Comparison of ENCODE assay signal across 40 mouse cellular contexts in genomic region chr10:51631411-51632136, GRCm38 (mm10). TPM values are rescaled to one million over a fixed set of nuclear protein-coding genes. Genes with fewer than 3 reads are reported as not detected.
DNase-seq lines count a peak whose midpoint lies in the region; ATAC-seq and TF ChIP-seq lines count a peak whose summit lies in the region.
"Had no signal": no experiment of that assay in that cellular context is flagged by ENCODE, and none has a peak within 500 bp of the region (broad histone marks: within the 10 kb centered on the region; RNA-seq: fewer than 3 reads in every experiment).

TSS of gene Gprc6a (minus strand) at chr10:51631461.

- peak; percentile 88; the same call in 1 of the 2 replicates for ATAC-seq in lung, embryonic 15.5 days (ENCODE audit: borderline replicate concordance, extremely low read depth, low FRiP score, low TSS enrichment)
- ATAC-seq: CD4-positive, CD25-positive, alpha-beta regulatory T cell, adult 4 months; hindbrain, embryonic 16.5 days had no signal

- no peak within 1 kb of the TSS for H3K9ac ChIP-seq in lung, embryonic 15.5 days
- H3K9ac ChIP-seq: embryonic facial prominence, embryonic 12.5 days; kidney, embryonic 15.5 days; limb, embryonic 12.5 days; liver, embryonic 14.5 days; neural tube, embryonic 13.5 days had no signal

- no peak within 1 kb of the TSS for H3K4me2 ChIP-seq in lung, embryonic 15.5 days
- H3K4me2 ChIP-seq: embryonic facial prominence, embryonic 12.5 days; kidney, embryonic 15.5 days; limb, embryonic 12.5 days; midbrain, embryonic 11.5 days; neural tube, embryonic 13.5 days had no signal

- H3K27ac ChIP-seq in lung, embryonic 15.5 days = peak within 1 kb of the TSS; percentile 82
- H3K27ac ChIP-seq: embryonic facial prominence, embryonic 12.5 days; heart, adult 2 months; kidney, embryonic 15.5 days; limb, embryonic 12.5 days; liver, embryonic 14.5 days; neural tube, embryonic 13.5 days; stomach, postnatal 0 days had no signal

- H3K4me1 ChIP-seq in lung, embryonic 15.5 days = no peaks in the 10 kb centered on the region
- no peaks in the 10 kb centered on the region for H3K4me1 ChIP-seq in lung, adult 2 months (ENCODE audit: control insufficient read depth, insufficient read depth, low read length)
- H3K4me1 ChIP-seq: embryonic facial prominence, embryonic 12.5 days; kidney, embryonic 15.5 days; limb, embryonic 12.5 days; neural tube, embryonic 13.5 days had no signal

- DNase-seq in heart, adult 11 months = peak; percentile 17
- DNase-seq in heart, adult 8-10 months (ENCODE audit: low spot score) = no peak
- DNase-seq in lung, adult 2 months = no peak
- DNase-seq in brain, embryonic 14.5 days (ENCODE audit: low read depth) = peak; percentile 43
- peak; percentile 16 for DNase-seq in lung, postnatal 25 days (ENCODE audit: low spot score)
- no peak for DNase-seq in cerebellum, postnatal 4 days (ENCODE audit: low spot score in 2 of 2)
- DNase-seq: adrenal gland, postnatal 25 days; cerebellum, adult 2 months; cerebellum, postnatal 25 days; gastrocnemius, postnatal 25 days; heart, adult 2 months; heart, postnatal 14 days; kidney, adult 18-20 months; kidney, postnatal 25 days; right cerebral cortex, postnatal 4 days; thymus, adult 18-20 months; thymus, postnatal 25 days had no signal

- no peaks in the 10 kb centered on the region for H3K9me3 ChIP-seq in lung, embryonic 15.5 days
- H3K9me3 ChIP-seq: embryonic facial prominence, embryonic 12.5 days; kidney, embryonic 15.5 days; limb, embryonic 12.5 days; neural tube, embryonic 13.5 days had no signal

- no peaks in the 10 kb centered on the region for H3K36me3 ChIP-seq in lung, embryonic 15.5 days
- H3K36me3 ChIP-seq: embryonic facial prominence, embryonic 12.5 days; kidney, embryonic 15.5 days; limb, embryonic 12.5 days; neural tube, embryonic 13.5 days had no signal

- 15% methylated on average over 8 of the region's 8 CpGs for WGBS in lung, embryonic 15.5 days
- WGBS in lung, adult 2 months = 22% methylated on average over 8 of the region's 8 CpGs

- no peaks in the 10 kb centered on the region for H3K27me3 ChIP-seq in lung, embryonic 15.5 days
- H3K27me3 ChIP-seq: embryonic facial prominence, embryonic 12.5 days; kidney, embryonic 15.5 days; limb, embryonic 12.5 days; neural tube, embryonic 13.5 days had no signal

- H3K4me3 ChIP-seq in lung, embryonic 15.5 days = no peak within 1 kb of the TSS
- H3K4me3 ChIP-seq in lung, adult 2 months (replicated peaks; ENCODE audit: extremely low read depth, low read depth, low read length) = no peak within 1 kb of the TSS
- H3K4me3 ChIP-seq: embryonic facial prominence, embryonic 12.5 days; heart, adult 2 months; kidney, embryonic 15.5 days; limb, embryonic 12.5 days; neural tube, embryonic 13.5 days had no signal

- TF ChIP-seq CTCF in lung, adult 2 months (IDR thresholded peaks at IDR 0.05; ENCODE audit: insufficient read depth, low read length) = no peak
- TF ChIP-seq CTCF in brain, embryonic 14.5 days (IDR thresholded peaks at IDR 0.05; ENCODE audit: borderline replicate concordance, extremely low read depth, insufficient read depth, insufficient read length) = no peak

- no peak for TF ChIP-seq POLR2A in lung, adult 2 months (IDR thresholded peaks at IDR 0.05; ENCODE audit: borderline replicate concordance, extremely low read depth, low read depth, low read length)
- no peak for TF ChIP-seq POLR2A in brain, embryonic 14.5 days (IDR thresholded peaks at IDR 0.05; ENCODE audit: borderline replicate concordance, extremely low read depth, insufficient read depth, insufficient read length, poor library complexity, severe bottlenecking)

RNA-seq across cellular contexts. Expression of gene Gprc6a, which starts in this region (rescaled TPM):
- not detected for total RNA-seq in heart, adult 8-10 months (2022)
- polyA plus RNA-seq in lung, embryonic 15.5 days (2015; fragmentation: Nextera tagmentation; extraction: Ambion mirVana) = 2.0 and 2.3 TPM in 2 replicates
- polyA plus RNA-seq in lung, adult 2 months (2012; rRNA removed) = 1.7 and 1.8 TPM in 2 replicates
- 0.03 TPM in 1 of 2 replicates, not detected in the other for polyA plus RNA-seq in brain, embryonic 14.5 days (2012; rRNA removed)
- total RNA-seq: adrenal gland, adult 18-20 months; adrenal gland, postnatal 25 days; gastrocnemius, adult 18-20 months; gastrocnemius, postnatal 25 days; heart, adult 2 months; heart, postnatal 14 days; layer of hippocampus, adult 18-20 months; layer of hippocampus, postnatal 10 days; left cerebral cortex, adult 18-20 months; left cerebral cortex, postnatal 14 days; megakaryocyte, adult 5-6 weeks had no signal
- polyA plus RNA-seq: CD4-positive, CD25-positive, alpha-beta regulatory T cell, adult 4 months; cerebellum, adult 2 months; embryonic facial prominence, embryonic 12.5 days; forebrain, embryonic 11.5 days; frontal cortex, adult 2 months; heart, embryonic 14.5 days; hindbrain, embryonic 11.5 days; hindbrain, embryonic 16.5 days; intestine, embryonic 14.5 days; kidney, embryonic 15.5 days; limb, embryonic 12.5 days; liver, embryonic 14.5 days; neural tube, embryonic 13.5 days; spleen, adult 2 months had no signal

Comparison
In these comparisons a context has a peak if more than half of its experiments do, and no peak if none do; other contexts are left out.
1. DNase-seq: peak in heart, adult 11 months (single experiment) and lung, postnatal 25 days (single experiment); none in heart, adult 8-10 months (single experiment), lung, adult 2 months (single experiment) and cerebellum, postnatal 4 days (0 of 2).
2. Peak in DNase-seq in brain, embryonic 14.5 days; RNA of the gene not detected or under 1 TPM.